Mouse (Mus musculus) gastrocnemius, postnatal 10 days (tissue): ENCODE measurements at regions not wholly inside any gene's neighbourhood (a gene's known extent, or its start where the extent isn't known, plus 50 kb on each side); places are given as distances from the start of the nearest gene placed in this dataset.
A peak's percentile ranks its signal among the peaks of the same experiment; 100 is the strongest.

Experiments used
- DNase-seq: peaks from one replicate; pipeline ENCODE4 v3.0.0; 2021; ENCODE audit warnings: mixed read lengths

GRCm38 (mm10) chr6:100141225-100141624, 146.1 kb downstream of the Rybp start:
- no peak for DNase-seq

DNA sequence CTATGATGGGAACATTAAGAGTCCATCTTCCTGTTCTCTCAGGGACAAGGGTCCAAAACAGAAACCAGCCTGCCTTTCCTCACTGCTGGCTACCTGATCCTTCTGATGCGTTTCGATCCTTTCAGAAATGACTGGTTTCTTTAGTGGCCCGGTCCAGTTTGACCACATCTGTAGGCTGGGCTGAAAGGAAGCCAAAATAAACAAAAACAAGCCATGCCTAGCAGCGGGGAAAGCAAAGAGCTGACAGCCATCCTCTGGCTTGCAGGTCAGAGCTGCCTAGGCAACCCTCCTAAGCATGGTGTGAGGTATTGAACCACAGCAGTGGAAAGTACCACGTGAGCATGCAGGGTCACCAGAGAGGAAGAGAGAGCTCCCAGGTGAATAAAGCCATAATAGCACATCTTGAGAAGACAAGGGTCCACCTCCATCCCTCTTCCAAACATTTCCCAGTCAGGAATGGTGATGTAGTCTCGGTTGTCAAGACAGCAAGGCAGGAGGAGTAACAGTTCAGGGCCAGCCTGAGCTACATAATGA, 146.6 kb downstream of the Rybp start:
- no peak for DNase-seq

DNA sequence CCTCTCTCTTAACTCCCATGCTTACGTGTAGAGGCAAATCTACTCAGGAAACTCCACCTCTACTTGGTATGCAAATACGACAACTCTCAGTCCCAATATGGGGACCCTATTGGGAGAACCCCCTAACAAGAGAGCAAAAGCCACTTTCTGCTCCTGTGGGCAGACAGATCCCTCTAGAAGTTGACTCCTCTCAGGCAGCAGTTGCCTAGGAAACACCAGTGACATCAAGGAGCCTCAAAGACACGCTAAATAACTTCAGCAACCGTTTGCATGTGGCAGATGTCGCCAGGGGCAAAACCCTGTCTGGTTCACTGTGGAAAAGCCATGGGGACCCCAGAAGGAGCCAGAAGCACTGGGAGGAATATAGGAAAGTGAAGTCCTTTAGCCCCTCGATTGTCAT, 147.5 kb downstream of the Rybp start:
- DNase-seq = no peak

DNA sequence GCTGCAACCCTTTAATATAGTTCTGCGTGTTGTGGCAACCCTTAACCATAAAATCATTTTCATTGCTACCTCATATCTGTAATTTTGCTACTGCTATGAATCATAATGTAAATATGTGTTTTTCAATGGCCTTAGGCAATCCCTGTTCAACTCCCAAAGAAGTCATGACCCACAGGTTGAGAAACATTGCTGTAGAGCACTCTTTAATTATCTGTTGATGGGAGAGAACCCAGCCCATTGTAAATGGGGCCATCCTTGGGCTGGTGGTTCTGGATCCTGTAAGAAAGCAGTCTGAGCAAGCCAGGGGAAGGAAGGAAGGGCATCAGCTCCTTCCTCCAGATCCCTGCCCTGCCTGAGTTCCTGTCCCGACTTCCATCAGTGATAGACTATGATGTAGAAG, 148.6 kb downstream of the Rybp start:
- DNase-seq = no peak

GRCm38 (mm10) chr6:100135177-100135576, 152.1 kb downstream of the Rybp start:
- no peak for DNase-seq

GRCm38 (mm10) chr6:100133970-100134369, 153.3 kb downstream of the Rybp start:
- DNase-seq = no peak

- DNase-seq = no peak
Observed at GRCm38 (mm10) chr6:100132916-100133600, 154.2 kb downstream of the Rybp start.

DNA sequence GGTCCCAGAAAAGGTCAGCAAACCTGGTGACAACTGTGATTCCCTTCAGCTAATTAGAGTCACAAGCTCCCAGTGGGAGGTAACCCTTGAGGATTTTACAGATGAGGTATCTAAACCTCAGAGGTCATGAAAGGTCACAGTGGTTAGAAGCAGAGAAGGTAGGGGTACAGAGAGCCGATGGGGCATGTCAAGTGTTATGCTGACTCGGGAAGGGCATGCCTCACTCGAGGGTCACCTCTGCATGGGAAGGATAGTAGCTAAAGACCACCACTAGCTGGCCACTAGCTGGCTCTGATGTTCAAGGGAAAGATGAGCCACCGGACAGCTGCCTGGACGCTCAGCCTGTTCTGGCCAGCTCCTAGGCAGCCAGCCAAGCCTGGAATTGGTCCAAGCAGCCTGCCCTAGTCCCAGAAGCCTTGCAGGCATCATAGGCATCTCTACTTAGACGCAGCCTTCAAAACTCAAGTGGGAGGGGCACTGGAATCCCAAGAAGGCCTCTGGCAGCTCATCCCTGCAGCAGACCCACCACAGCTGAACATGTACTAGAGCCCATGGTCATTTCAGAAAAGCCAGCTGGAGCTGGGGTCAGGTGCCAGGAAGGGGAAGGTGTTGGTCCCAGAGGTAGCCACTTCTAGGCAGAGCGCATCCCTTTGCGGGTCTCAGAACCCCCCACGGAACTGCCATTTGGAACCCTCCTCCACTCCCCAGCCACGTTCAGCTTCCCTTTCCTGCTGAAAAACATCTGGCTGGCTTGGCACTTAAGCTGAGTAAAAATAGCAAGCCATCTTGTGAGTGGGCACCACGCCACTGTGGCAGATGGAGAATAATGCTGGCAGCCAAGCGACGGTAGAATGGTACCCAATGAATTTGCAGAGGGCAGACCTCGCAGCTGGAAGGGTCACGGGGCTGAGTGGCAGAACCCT, 159.8 kb downstream of the Rybp start:
- peak; percentile 96 for DNase-seq

GRCm38 (mm10) chr6:100126736-100127135, 160.5 kb downstream of the Rybp start:
- no peak for DNase-seq

DNA sequence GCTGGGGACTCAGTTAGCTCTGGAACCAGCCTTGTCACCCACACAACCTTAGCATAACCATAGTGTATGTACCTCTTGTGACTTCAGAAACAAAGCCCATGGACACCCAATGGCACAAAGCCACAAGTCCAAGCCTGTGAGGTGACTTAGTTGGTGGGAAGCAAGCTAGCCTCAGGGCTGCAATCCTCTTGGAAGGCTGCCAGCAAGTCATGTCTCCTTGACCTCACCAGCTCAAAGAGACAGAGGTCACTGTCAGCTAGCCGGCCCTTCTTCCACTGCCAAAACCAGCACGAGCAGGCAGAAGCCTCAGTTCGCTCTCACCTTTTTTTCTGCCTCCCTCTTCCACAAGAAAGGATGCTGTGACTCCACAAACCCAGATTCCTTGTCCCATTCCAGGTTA, 161.0 kb downstream of the Rybp start:
- no peak for DNase-seq

- DNase-seq = no peak
Observed at GRCm38 (mm10) chr6:100121240-100121639, 166.0 kb downstream of the Rybp start.

- no peak for DNase-seq
Observed at GRCm38 (mm10) chr6:100120017-100120944, 167.0 kb downstream of the Rybp start.

DNA sequence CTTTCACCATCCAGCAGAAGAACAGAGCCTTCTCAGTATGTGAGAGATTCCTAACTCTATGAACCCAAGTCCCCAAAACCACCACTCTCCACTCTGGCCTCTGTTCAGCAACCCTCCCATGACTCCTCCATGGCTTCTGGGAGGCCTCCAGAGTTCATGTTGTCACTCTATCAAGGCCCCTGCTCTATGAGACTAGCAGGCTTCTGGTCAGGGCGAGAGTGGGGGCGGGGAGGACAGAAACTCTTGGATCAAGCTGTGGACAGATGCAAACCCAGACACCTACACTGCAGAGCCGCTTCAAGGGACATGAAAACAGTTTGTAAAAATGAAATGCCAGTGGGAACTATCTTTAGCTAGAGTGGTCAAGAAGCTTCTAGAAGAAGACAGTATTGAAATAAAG, 170.2 kb downstream of the Rybp start:
- no peak for DNase-seq

- DNase-seq = no peak
Observed at GRCm38 (mm10) chr6:100113393-100114137, 173.7 kb downstream of the Rybp start.

- peak; percentile 42 for DNase-seq
Observed at GRCm38 (mm10) chr6:100110981-100111660, 176.2 kb downstream of the Rybp start.

DNA sequence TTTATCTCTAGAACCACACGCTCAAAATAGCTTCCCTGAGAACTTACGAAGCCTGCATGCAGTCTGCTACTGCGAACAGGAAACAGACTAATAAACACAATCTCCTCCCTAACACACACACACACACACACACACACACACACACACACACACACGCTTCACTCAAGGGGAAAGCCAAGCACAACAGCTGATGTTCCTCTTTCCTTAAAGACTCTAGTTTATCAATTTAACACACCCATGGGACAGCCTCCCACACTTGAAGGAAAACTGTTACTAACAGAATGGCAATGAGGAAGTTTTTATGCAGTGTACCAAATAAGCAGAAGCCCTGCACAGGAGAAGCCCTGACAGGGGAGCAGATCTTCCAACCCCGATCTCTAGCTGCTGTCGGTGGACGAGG, 177.3 kb downstream of the Rybp start:
- DNase-seq = no peak

GRCm38 (mm10) chr6:100109351-100109750, 177.9 kb downstream of the Rybp start:
- no peak for DNase-seq

- no peak for DNase-seq
Observed at GRCm38 (mm10) chr6:100107508-100107907, 179.8 kb downstream of the Rybp start.

GRCm38 (mm10) chr6:100107066-100107465, 180.2 kb downstream of the Rybp start:
- no peak for DNase-seq

- DNase-seq = no peak
Observed at GRCm38 (mm10) chr6:100100565-100101133, 186.6 kb downstream of the Rybp start.
